Mouse (Mus musculus) brown adipose tissue, adult 24 weeks (tissue): ENCODE measurements around the gene Kcnk5. TPM values are rescaled to one million over a fixed set of nuclear protein-coding genes. Genes with fewer than 3 reads are reported as not detected.

Experiments used
- H3K27ac ChIP-seq: fragments of 200-500 bp; replicated peaks from 2 replicates; pipeline ENCODE4 v1.5.1; 2012; ENCODE audit warnings: low read depth, mild to moderate bottlenecking, low read length
- H3K4me1 ChIP-seq: fragments of 200-500 bp; 2 replicates; pipeline ENCODE4 v1.6.1; 2012; ENCODE audit warnings: low read length, mixed read lengths; ENCODE audit not compliant: control insufficient read depth, insufficient read depth, insufficient read length
- H3K4me3 ChIP-seq: fragments of 200-500 bp; 2 replicates; pipeline ENCODE4 v1.5.1; 2012; ENCODE audit warnings: low read depth, mild to moderate bottlenecking, low read length, moderate library complexity; ENCODE audit not compliant: insufficient read depth
- polyA plus RNA-seq: library from polyadenylated mRNA; stranded (reverse); fragments of >200 nt; gene quantifications from 2 replicates; pipeline ENCODE4 v1.2.4, GENCODE M21; 2012; ENCODE audit not compliant: missing spikeins, insufficient read depth, insufficient read length

Kcnk5 gene
- polyA plus RNA-seq, 1 experiment, result 0.59 TPM

DNA sequence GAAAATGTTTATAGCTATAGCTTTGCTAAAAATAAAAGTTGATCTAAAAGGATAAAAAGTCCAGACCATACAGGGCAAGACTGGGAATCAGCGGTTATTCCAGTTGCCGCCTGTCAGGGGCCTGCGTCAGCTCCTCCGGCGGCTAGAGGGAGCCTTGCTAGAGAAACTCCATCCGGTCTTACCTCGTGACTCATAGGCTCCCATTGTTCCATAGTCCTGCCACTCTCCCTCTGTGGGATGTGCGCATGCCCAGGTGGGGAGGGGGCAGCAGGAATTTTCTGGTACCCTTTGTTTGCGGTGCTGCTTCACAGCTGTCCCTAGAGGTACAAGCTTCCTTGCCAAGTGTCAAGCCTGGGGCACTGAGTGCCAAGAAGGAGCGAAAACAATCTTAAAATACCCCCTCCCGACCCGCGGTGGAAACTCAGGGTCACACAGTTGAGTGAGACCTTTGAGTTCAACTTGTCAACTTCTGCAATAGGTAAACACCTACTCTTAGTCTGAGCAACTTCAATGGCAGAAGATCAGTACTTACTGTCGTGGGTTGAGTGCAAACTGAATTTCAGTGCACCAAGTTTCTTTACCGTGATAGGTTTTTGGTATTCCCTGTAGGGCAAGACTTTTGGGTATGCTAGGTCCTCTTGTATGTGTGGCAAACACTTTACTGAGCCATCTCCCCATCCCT, 54.1 kb downstream of the Kcnk5 start:
- Histone ChIP-seq H3K4me1 (no peaks in the 10 kb centered on the region), H3K27ac (no peak overlapping the region), H3K4me3 (peak overlapping the region; percentile 22; the same call in 1 of the 2 replicates)

- H3K4me1 ChIP-seq, result peaks cover 7% of the 10 kb centered on the region; the same call in 1 of the 2 replicates
- H3K4me3 ChIP-seq, result no peak overlapping the region
- no peak overlapping the region for H3K27ac ChIP-seq
Observed at GRCm38 (mm10) chr14:20120868-20121267, 60.7 kb downstream of the Kcnk5 start.

DNA sequence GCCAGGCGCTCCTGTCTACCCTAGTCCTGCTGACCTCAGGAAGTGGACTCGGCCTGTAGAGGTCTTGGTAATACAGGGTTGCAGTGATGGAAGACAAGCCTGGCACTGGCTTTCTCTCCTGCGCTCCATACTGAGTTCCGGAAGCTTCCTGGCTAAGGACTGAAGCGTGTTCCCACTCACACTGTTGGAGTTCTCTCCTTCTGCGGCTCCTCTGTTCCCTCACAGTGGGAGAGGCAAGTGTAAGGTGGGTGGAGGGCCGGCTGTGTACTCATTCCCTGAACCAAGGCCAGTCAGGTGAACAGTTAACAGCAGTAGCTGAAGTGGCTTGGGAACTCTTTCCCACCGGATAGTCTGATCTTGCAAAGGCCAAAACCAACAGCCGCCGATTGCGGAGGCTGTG, 61.6 kb downstream of the Kcnk5 start:
- Histone ChIP-seq H3K4me1 (peaks cover 7% of the 10 kb centered on the region; the same call in 1 of the 2 replicates), H3K27ac (no peak overlapping the region), H3K4me3 (no peak overlapping the region)

DNA sequence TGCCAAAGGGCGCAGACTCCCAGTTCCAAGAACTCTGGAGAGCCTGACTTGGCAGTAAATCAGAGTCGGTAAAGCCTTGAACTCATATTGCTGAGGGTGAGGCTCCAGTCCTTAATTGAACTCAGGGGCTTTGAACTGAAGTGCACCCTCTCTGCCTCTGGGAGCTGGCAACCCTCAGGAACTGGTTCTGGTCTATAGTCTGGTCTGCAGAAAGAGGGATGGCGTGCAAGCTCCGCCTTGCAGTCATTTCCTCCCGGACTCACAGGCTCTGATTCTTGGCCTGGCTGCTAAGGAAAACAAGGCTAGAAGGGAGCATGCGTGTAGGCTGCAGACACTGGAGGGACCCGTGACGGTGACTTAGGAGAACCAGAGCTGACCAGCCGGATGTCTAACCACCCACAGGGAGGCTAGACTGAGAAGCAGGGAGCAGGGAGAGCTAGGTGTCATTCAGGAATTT, 65.4 kb downstream of the Kcnk5 start:
- Histone ChIP-seq H3K4me3 (no peak overlapping the region), H3K27ac (no peak overlapping the region)

DNA sequence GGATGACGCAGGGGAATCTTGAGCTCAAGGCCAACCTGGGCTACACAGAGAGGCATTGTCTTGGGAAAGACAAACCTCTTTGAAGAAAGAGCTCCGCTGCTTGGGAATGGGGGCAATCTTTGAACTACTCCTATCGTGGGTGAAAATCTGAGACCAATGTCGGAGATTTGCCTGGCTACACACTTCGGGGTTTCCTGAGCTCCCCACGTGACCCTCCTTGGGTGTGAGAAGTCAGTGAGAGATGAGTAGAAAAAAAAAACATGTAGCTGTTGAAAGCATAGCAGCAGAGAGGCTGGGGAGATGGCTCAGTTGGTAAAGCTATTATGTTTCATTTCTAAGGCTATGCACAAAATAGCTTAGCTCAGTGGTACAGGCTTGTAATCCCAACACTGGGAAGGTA, 66.7 kb downstream of the Kcnk5 start:
- Histone ChIP-seq H3K4me3 (no peak overlapping the region), H3K27ac (no peak overlapping the region), H3K4me1 (peaks cover 7% of the 10 kb centered on the region; the same call in 1 of the 2 replicates)

More for the DNA sequence above, 65.4 kb downstream of the Kcnk5 start:
- H3K4me1 ChIP-seq, result peaks cover 7% of the 10 kb centered on the region; the same call in 1 of the 2 replicates

DNA sequence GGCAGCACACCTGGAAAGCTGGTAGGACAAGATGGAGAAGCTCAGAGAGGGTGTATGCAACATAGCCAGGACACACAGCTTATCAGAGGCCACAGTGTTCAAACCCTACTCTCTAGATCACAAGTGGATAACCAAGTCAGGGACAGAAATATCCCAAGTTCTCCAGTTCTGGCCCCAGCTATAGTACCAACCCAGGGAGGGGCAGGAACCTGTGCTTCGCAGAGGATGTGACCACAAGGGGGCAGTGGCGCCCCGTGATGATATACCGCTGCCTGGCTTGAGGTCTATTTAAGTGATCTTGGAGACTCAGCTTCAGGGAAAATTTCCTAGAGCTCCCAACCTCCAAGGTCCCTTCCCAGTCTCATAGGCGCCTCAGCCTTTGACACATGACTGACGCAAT, 67.6 kb downstream of the Kcnk5 start:
- no peak overlapping the region for H3K27ac ChIP-seq
- no peak overlapping the region for H3K4me3 ChIP-seq
- peaks cover 7% of the 10 kb centered on the region; the same call in 1 of the 2 replicates for H3K4me1 ChIP-seq

GRCm38 (mm10) chr14:20113189-20113961, 68.2 kb downstream of the Kcnk5 start:
- H3K4me3 ChIP-seq, result no peak overlapping the region
- peaks cover 7% of the 10 kb centered on the region; the same call in 1 of the 2 replicates for H3K4me1 ChIP-seq
- no peak overlapping the region for H3K27ac ChIP-seq

DNA sequence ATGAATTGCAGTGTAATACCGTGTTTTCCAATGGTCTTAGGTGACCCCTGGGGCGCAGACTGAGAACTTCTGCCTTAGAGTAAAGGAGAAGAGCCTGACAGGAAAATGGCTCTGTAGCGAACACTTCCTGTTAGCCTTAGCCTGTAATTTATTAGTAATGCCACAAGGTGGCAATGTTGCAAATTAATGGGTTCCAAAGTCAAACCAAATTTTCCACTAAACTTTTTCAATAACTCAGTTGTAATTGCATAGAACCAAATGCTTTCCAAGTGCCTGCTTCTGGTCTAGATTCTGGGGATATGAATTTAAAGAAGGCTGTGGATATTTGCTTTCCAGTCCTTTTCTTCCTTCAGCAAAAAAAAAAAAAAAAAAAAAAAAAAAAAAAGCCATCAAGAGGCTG, 69.4 kb downstream of the Kcnk5 start:
- Histone ChIP-seq H3K4me3 (no peak overlapping the region), H3K27ac (no peak overlapping the region), H3K4me1 (peaks cover 6% of the 10 kb centered on the region; the same call in 1 of the 2 replicates)

GRCm38 (mm10) chr14:20110945-20111344, 70.7 kb downstream of the Kcnk5 start:
- peaks cover 4% of the 10 kb centered on the region; the same call in 1 of the 2 replicates for H3K4me1 ChIP-seq
- no peak overlapping the region for H3K4me3 ChIP-seq

GRCm38 (mm10) chr14:20106271-20106670, 75.3 kb downstream of the Kcnk5 start:
- H3K4me1 ChIP-seq, result peaks cover 10% of the 10 kb centered on the region; the same call in 1 of the 2 replicates
- H3K27ac ChIP-seq, result peak overlapping the region; percentile 72
- no peak overlapping the region for H3K4me3 ChIP-seq

More at GRCm38 (mm10) chr14:20110945-20111344, 70.7 kb downstream of the Kcnk5 start:
- H3K27ac ChIP-seq, result no peak overlapping the region

DNA sequence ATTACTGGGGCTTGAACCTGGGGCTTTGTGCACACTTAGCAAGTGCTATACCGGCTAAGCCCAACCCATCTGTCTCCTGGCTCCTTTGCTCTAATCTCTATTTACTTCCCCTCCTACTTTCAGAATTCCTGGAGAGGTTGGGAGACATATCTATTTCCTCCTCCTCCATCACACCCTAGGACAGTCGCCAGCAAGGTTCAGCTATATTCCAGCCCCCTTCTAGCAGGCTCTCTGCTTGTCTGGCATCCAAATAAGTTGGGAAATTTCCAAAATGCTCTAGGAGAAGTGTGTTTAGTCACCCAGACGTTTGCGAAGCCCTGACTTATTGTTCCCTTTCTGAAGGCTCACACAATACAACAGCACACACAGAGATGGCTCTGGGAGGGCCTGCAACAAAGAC, 78.4 kb downstream of the Kcnk5 start:
- Histone ChIP-seq H3K27ac (peak overlapping the region; percentile 21; the same call in 1 of the 2 replicates), H3K4me3 (no peak overlapping the region), H3K4me1 (peaks cover 10% of the 10 kb centered on the region; the same call in 1 of the 2 replicates)

DNA sequence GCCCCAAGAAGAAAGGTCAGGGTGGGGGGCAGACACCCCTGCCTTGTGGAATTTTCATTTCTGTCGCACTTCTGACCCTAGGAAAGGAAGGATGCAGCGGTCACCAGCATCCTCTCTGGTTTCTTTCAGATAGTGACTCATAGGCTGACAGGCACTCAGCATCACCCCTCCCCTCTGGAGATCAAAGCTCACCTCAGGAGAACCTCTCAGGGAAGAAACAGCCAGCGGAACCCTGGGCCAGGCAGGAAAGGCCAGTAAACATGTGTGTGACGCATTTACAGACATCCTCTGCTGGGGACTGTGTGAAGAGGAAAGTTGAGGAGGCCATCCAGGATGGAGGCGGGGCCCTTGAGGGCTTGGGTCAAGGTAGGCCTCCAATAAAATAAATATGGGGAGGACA, 83.5 kb downstream of the Kcnk5 start:
- H3K4me3 ChIP-seq, result no peak overlapping the region

GRCm38 (mm10) chr14:20094942-20095341, 86.7 kb downstream of the Kcnk5 start:
- H3K4me1 ChIP-seq, result peaks cover 11% of the 10 kb centered on the region; the same call in 1 of the 2 replicates
- no peak overlapping the region for H3K4me3 ChIP-seq
- H3K27ac ChIP-seq, result 0 out of 2 replicates have a peak overlapping the region, but pooled peaks have one; percentile 33

More for the DNA sequence above, 83.5 kb downstream of the Kcnk5 start:
- peaks cover 9% of the 10 kb centered on the region; the same call in 1 of the 2 replicates for H3K4me1 ChIP-seq
- H3K27ac ChIP-seq, result peak overlapping the region; percentile 57

GRCm38 (mm10) chr14:20093493-20093892, 88.1 kb downstream of the Kcnk5 start:
- no peak overlapping the region for H3K4me3 ChIP-seq
- H3K4me1 ChIP-seq, result peaks cover 11% of the 10 kb centered on the region; the same call in 1 of the 2 replicates
- no peak overlapping the region for H3K27ac ChIP-seq
